Mouse (Mus musculus): ENCODE data around the gene Cd22. TPM values are rescaled to one million over a fixed set of nuclear protein-coding genes. Genes with fewer than 3 reads are reported as not detected.
"Not testable (repeated sequence)": the region's sequence is repeated elsewhere in the genome, so short reads cannot be mapped to it uniquely, and the experiment has no call there.

The Cd22 gene
- total RNA-seq, 2 experiments from 2014 or later, result 0.46 to 1.7 TPM

DNA sequence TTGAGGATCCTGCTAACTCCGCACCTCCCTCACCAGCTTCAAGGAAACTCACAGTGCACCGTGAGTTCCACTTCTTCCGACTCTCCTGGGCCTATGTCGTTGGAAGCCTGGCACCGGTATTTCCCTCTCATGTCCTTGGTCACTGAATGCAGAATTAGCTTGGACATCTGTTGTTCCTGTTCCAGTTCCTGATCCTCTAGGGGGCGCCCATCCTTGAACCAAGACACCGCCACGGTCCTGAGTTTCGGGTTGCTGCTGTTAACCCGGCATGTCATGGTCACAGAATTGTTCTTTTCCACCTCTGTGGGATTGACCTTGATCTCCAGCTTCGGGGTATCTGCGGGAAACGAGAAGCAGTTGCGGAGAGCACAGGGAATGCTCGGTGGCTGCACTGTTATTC, 7.1 kb downstream of the Cd22 start:
- intact Hi-C loops (cut with DNase I), result loop anchor here (1.0 to 5.0 kb wide), 2 partner anchors 101 to 204 kb away; partner anchors contain the start of gene Fxyd3
- peak; percentile 71 to 79 for DNase-seq

DNA sequence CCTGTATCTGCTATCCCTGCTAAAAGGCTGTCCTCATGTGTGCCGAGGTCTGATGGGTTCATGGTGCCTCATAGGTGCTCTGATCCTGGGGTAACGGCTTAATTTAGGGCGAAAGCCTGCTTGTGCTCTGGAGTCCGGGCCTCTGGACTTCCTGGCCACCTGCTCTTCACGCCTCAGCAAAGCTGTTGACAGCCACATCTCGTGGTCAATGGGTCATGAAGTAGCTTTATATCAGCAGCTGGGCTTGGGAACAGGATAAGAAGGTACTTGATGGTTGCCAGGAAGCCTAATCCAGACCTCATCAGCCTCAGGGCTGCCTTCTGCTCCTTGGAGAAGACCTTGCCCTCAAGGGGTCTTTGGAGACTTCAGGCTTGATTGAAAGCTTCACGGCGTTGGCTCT, 16.8 kb downstream of the Cd22 start:
- no peak for DNase-seq
- intact Hi-C loops (cut with DNase I), result no loop called here

DNA sequence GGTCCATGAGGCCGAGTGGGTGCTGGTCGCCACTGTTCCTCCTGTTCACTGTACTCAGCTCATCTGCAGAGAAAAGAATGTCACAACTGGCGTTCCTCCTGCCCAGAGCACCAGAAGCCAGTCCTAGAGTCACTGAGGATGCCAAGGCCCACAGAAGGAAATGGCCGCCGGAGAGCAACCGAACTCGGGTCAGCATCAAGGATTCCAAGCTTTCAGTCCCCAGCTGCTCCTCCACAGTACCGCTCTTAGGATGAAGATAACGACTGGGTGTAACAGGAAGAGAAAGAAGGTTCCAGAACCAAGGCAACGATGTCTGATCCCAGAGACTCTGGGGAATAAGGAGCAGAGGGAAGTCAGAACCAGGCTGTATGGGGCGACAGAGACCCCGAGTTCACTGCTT, 18.7 kb downstream of the Cd22 start, which contains the start of gene Ffar1:
Ffar1 (minus strand) TSS at position 101 of the 400 bp plus-strand sequence.
- intact Hi-C loops (cut with DNase I), result loop anchor here (2.0 kb wide), 1 partner anchor 271 kb away; no protein-coding TSS in a partner anchor
- no peak for DNase-seq

DNA sequence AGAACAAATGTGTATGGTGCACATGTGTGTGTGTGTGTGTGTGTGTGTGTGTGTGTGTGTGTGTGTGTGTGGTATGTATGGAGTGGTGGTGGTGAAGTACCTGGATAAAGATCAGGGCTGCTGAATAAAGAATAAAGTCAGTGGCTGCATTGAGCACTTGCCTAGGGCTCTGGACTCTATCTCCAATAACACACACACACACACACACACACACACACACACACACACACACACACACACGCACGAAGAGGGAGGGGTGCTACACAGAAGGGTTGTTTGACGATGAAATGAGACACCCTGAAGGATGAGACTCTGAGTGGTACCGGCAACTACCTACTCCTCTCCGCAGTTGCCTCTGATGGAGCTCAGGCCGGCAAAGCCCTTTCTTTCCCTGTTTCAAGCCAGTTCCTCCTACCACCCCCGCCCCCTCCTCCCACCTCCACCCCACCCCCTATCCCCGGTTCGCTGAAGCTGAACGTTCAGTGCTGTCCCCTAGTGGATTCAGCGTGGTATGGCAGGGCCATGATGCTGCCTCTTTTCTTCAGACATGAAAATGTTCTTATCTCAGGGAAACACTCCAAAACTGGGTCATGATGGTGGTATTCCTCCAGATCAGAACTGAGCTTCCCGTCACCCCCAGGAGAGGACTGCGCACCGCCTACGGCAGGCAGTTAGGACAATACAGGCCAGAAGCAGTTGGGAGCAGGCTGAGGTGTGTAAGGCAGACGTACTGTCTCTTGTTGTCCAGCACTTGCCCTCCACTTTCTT, 20.3 kb downstream of the Cd22 start:
- DNase-seq, result peak; percentile 17 to 29
- intact Hi-C loops (cut with DNase I), result loop anchor here (2.0 kb wide), 1 partner anchor 269 kb away; no protein-coding TSS in a partner anchor

DNA sequence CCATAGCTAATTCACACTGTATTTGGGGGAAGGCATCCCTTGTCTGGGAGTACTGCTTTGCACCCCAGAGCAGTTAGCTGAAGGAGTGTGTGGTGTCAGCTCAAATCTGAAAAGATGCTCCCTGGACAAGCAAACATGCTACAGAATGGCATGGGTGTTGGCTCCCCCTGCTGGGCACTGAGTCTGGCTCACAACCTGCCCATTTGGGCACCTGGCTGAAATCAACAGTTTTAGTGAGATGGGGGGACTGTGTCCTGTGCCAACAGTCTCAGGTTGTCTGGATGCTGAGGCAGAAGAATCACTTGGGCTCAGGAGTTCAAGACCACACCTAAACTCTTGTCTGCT, 20.9 kb downstream of the Cd22 start:
- peak; percentile 50 to 65 for DNase-seq
- intact Hi-C loops (cut with DNase I), result no loop called here

DNA sequence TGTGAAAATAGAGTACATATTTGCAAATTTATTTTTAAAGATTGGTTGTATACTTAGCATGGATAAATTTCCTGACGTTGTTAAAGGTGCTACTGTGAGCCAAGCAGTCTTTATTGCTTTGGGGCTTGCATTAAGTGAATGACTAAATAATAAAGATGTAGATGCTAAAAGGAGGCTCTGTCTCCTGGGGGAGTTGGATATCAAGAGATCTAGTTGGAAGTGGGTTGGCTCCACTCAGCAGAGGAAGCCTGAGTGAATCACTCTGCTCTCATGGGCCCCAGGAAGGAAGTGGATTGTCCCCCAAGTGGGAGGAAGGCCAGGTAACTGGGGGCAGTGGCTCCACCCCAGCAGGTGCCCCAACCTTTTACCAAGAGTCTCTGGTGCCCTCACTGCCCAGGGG, 22.4 kb downstream of the Cd22 start:
- DNase-seq, result no peak
- intact Hi-C loops (cut with DNase I), result no loop called here

DNA sequence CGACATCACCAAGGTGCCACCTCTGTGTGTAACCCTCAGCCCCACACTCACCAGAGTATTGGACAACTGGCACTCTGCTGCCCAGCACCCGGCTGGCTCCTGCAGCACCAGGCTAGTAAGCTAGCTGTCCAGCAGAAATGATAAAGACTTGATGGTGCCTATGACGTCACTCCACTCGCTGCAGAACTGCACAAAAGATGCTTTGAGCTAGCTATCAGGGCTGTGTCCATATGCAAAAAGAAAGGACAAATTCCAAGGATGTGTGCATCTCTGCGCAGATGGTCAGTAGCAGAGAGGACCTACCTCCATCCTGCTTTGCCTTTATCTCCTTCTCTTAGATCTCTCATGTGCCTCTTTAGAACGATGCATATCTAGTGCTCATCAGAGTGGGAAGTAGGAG, 24.1 kb downstream of the Cd22 start, which contains the start of gene Ffar3:
Ffar3 (minus strand) TSS at position 101 of the 400 bp plus-strand sequence.
- no peak for DNase-seq
- intact Hi-C loops (cut with DNase I), result no loop called here

DNA sequence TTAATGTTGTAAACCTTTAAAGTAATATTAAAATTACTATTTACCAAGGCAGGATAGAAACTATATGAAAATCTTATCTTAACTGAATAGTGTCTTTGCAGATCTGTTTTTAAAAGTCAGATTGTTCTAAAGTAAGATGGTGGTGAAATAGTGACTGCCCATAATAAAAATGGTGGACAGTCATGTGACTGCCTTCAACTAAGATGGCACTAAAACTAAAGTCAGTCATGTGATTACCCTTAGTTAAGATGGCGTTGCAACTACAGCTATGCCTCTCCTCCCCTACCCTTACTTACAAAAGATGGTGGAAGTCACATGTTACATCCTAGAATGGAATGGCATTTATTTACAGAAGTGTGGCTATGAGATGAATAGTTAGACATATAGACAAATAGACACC, 28.7 kb downstream of the Cd22 start:
- no peak for DNase-seq
- intact Hi-C loops (cut with DNase I), result no loop called here

DNA sequence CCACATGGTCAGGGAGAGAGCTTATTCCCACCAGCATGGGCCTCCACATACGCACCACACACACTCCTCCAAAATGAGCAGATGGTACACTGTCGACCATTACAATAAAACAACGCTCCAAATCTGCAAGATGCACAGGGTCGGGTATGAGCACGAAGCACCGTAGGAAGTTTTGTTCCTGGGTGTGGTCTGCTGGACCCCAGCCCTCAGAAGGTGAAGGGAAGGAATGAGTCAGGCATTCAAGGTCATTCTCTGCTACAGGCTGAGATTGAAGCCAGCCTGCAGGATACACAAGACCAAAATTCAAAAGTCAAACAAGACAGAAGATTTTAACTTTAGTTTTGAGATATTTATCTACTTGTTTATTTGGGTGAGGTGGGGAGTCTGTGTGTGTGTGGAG, 32.2 kb downstream of the Cd22 start:
- DNase-seq, result no peak
- intact Hi-C loops (cut with DNase I), result no loop called here

DNA sequence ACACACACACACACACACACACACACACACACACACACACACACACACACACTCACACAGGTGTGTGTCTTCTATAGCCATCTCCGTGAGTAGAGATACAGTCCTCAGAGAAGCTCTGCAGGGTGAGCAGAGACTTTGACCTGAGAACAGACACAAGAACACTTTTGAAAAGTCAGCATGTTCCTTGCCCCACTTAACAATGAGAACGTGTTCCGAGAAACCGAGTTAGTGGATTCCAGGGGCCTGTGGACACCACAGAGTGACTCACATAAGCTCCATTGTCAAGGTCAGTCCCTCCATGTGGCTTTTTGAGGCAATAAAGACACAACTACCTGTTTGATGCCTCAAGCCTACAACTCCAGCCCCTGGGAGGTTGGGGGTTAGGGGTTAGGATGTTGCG, 32.8 kb downstream of the Cd22 start:
- no peak for DNase-seq
- intact Hi-C loops (cut with DNase I), result no loop called here

DNA sequence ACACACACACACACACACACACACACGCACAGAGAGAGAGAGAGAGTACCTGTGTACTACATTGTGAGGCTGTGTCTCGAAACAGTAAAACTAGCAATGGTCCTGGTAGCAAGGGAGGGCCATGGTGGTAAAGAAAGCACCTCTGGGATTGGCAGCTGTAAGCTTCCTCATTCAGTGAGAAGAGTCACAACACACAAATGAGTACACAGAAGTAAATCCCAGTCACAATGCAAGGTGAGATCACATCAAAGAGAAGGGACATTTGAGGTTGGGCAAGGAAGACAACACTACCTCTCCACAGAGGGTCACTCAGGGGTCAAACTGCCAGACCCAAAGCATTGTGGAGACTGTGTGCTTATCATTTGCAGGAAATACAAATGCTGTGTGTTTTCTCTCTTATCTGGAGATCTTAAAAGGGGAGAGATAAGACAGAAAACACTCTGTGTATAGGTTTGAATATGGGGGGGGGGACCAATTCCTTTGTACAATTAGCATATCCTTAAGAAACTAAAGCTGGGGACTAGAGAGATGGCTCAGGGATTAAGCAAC, 33.6 kb downstream of the Cd22 start:
- intact Hi-C loops (cut with DNase I), result no loop called here
- no peak for DNase-seq

DNA sequence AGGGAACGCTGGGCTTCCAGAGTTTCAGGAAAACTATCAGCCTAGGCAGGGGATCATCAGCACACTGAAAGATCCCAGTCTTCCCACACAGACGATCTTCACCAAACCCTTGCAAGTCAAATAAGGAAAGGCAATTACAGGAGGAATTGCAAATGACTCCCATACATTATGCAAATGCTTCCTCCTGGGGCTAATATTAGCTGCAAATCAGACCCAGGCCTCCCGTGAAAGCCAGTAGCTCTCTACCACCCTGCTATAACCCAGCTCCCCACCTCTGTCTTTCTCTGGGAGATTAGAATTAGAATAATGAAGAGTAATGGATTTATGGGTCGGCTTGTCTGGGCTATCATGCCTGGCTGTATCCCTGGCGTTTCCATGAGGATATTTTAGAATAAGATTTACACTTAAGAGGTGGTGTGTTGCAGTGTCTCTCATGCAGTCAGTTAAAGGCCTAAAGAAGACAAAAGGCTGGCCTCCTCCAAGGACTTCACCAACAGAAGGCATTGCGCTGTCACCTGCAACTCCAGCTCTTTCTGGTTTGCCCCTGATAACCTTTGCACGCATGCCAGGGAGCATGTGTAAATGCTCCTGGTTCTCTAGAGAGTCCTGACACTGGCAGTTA, 35.4 kb downstream of the Cd22 start:
- intact Hi-C loops (cut with DNase I), result no loop called here
- DNase-seq, result no peak

DNA sequence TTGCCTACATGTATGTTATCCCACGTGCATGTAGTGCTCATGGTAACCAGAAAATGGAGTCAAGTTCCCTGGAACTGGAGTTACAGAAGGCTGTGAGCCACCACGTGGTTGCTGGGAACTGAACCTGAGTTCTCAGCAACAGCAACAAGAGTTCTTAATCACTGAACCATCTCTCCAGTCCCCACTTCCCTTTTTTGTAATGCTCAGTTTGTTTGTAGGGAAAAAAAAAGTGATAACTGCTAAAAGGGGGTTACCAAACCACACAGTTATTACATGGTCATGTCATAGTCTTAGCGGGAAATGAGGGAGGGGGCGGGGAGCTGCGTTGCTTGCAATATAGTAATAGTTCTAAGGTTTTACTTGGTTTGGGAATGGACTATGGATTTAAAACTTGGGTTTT, 38.0 kb downstream of the Cd22 start:
- no peak for DNase-seq
- intact Hi-C loops (cut with DNase I), result no loop called here

DNA sequence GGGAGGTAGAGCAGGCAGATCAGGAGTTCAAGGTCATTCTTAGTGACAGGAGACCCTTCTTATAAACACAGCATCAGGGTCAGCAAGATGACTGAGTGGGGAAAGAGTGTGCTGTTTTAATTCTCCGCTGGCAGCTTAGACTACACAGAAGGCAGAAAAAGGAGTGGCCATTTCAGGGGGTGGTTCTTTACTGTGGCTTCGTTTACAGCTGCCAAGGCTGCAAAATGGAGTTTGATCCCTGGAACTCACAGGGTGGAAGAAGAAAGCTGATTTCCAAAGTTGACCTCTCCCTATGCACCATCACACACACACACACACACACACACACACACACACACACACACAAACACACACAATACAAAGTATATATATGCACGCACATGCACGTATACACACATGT, 38.8 kb downstream of the Cd22 start:
- intact Hi-C loops (cut with DNase I), result no loop called here
- DNase-seq, result no peak

DNA sequence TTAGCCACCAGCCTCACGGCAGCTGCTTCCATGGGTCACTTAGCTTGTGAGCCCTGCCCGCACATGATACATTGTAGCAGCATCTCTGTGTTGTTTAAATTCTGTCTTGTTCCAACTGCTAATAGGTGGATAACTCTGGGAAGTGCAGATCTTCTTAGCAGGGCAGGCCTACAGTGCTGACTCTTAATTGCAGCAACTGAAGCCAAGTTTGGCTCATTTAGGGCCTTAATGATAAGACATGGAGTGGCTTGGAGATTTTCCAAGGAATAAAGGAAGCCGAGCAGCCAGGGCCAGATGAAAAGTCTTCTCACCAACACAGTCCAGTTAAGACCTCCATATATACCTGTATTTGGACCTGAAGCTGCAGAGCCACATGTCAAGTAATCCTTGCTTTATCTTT, 39.8 kb downstream of the Cd22 start:
- intact Hi-C loops (cut with DNase I), result no loop called here
- no peak for DNase-seq

DNA sequence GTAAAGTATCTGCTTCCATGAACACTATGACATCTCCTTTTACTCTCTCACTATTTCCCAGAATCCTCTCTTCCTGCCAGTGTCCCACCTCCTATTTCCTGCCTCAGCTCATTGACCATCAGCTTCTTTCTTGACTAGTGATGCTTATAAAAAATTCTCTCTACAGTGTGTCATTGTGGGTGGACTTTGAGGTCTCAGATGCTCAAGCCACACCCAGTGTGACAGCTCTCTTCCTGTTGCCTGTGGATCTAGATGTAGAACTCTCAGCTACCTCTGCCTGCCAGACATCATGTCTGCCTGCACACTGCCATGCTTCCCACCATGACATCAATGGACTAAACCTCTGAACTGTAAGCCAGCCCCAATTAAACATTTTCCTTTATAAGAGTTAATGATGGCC, 42.9 kb downstream of the Cd22 start:
- intact Hi-C loops (cut with DNase I), result no loop called here
- DNase-seq, result no peak

DNA sequence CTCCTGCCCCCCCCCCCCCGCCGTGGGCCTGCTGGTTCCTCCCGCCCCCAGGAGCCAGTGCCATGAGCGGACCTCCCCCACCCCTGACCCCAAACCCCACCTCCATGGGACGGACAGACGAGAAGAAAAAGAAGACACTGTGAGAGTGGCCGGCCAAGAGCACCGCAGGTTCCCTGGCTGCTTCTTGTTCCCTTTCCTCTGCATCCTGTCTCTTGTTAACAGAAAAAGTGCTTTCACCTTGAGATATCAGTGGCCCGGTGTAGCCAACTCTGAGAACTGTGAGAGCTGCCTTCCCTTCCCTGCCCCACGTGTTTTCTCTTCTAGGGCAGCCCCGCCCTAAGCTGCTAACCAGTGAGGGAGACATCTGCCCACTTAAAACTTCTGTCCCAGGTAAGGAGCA, 47.5 kb downstream of the Cd22 start:
- intact Hi-C loops (cut with DNase I); DNase-seq: not testable (repeated sequence)

DNA sequence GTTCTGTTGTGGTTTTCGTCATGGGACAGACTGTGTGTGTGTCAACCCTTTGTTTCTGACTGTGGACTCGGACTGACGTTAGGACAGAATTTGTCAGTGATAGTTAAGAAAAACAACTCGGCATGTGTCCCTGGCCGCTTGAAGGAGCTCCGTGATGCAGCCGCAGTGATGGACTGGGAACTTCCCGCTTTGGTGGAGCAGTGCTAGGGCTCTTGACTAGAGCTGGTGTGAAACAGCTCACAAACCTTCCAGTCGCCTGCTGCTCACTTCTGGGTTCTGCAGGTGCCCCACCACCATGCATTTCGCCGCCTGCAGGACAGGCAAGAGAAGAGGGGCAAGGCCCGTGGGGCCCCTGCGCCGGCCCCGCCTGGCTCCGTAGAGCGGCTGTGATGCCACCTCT, 47.9 kb downstream of the Cd22 start:
- intact Hi-C loops (cut with DNase I), result no loop called here
- no peak for DNase-seq

DNA sequence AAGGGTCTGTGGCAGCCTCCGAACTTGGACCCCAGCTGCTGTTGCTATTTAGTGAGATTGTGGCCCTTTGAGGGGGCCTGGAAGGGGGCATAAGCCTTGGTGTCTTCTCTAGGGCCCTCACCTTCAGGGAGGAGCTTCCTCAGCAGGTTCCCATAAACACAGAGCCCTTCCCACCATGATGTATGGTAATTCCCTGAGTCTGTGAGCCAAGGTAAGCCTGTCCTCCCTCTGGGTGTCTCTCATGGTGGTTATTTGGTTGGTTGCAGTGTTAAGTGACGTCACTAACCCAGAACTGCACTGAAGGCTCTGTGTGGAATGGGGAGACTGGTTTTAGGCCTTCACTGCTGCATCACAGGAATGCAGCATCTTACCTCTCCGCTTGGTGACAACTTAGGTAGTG, 50.7 kb downstream of the Cd22 start:
- no peak for DNase-seq
- intact Hi-C loops (cut with DNase I), result no loop called here

DNA sequence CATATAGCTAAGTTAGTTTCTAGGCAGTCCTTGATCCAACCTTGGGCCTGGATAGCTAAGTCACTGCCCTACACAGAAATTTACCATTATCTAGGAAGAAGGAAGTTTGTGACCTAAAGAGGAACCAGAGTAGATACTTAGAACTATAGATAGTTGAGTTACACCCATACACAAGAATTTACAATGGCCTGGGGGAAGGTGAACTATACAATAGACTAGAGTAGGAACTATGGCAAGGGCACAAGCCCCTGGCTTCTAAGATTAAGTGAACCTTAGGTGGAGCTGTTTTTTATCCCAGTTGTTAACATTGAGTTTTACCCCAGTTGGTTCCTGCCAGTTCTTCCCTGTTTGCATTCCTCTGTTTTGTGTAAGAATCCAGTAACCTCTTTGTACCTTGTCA, 51.3 kb downstream of the Cd22 start:
- intact Hi-C loops (cut with DNase I); DNase-seq: not testable (repeated sequence)

DNA sequence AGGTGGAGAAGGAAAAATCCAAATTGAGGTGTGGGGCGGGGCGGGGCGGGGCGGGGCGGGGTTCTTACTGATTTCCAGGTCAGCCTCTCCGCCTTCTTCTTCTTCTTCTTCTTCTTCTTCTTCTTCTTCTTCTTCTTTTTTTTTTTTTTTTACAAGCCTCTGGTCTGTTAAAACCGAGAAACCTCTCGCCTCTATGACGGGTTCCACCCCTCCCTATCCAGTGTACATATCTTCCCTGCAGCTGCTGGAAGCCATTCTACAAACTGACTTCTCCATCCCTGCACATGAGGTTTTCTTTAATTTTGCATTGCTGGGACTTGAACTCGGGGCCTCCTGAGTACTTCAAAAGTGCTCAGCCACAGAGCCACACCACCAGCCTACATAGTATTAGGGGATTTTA, 53.5 kb downstream of the Cd22 start:
- intact Hi-C loops (cut with DNase I), result no loop called here
- no peak for DNase-seq

DNA sequence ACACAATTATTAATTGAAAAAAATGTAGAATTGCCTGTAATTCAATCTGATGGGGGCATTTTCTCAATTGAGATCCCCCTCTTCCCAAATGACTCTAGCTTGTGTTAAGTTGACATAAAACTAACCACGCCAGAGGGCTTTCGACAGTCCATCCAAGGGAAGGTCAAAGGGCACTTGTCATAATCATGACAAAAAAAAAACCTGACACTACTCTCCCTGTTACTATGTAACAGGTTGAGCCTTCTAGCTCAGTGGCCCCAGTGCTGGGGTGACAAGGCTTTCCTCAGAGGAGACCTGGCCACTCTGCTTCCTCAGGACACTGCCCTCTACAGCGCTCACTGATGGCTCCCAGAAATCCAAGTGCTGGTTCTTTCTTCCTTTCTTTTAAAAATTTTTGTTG, 55.8 kb downstream of the Cd22 start:
- no peak for DNase-seq
- intact Hi-C loops (cut with DNase I), result no loop called here

Measured in heart, postnatal 36 days (tissue).